Mouse (Mus musculus) layer of hippocampus, postnatal 10 days (tissue): ENCODE results near the gene Tmem132a. TPM values are rescaled to one million over a fixed set of nuclear protein-coding genes. Genes with fewer than 3 reads are reported as not detected.

Experiments
- DNase-seq, 2 experiments: peaks; one replicate each; pipeline ENCODE4 v3.0.0; 2021; ENCODE audit warnings: low spot score in 2 of 2
- long read RNA-seq: library from polyadenylated mRNA; stranded (forward); transcript quantifications from one replicate; pipeline ENCODE4 v2.0.0, GENCODE M21; 2023
- total RNA-seq, 2 experiments: library from RNA; stranded (reverse); gene quantifications; 2 replicates each; pipeline ENCODE4 v1.2.3; 2021

The Tmem132a gene
- total RNA-seq = 100 to 1,000 TPM; 250 to 259 TPM
- long read RNA-seq, transcript Tmem132a-201 (11 exons, 3,657 nt) = major isoform, 49 of 413 reads
- long read RNA-seq, partial matches to known transcripts = 133 of 413 reads
- long read RNA-seq, other reads (novel, unspliced or antisense) = 230 of 413 reads

GRCm38 (mm10) chr19:10869886-10870527 lies at the start of gene Tmem132a:
Gene Tmem132a (minus strand): TSS chr19:10869940.
- DNase-seq = no peak

GRCm38 (mm10) chr19:10918321-10918991 lies 48.7 kb upstream of the Tmem132a start:
- no peak for DNase-seq

- DNase-seq = no peak
These were observed 46.8 kb upstream of the Tmem132a start for GRCm38 (mm10) chr19:10916506-10916905.

- DNase-seq = no peak
These were observed 45.1 kb upstream of the Tmem132a start for GRCm38 (mm10) chr19:10914870-10915269.

- DNase-seq = no peak
These were observed 44.6 kb upstream of the Tmem132a start for GRCm38 (mm10) chr19:10914291-10914690.

GRCm38 (mm10) chr19:10909087-10909721 lies 39.5 kb upstream of the Tmem132a start:
- DNase-seq = no peak

- peak; percentile 62 to 69 for DNase-seq
These were observed 38.2 kb upstream of the Tmem132a start for GRCm38 (mm10) chr19:10907891-10908290.

GRCm38 (mm10) chr19:10905728-10906000 lies 35.9 kb upstream of the Tmem132a start:
- no peak for DNase-seq

- peak; percentile 32 to 61 for DNase-seq
These were observed 35.4 kb upstream of the Tmem132a start for GRCm38 (mm10) chr19:10904927-10905727.

- no peak for DNase-seq
These were observed 34.8 kb upstream of the Tmem132a start for GRCm38 (mm10) chr19:10904512-10904911.

GRCm38 (mm10) chr19:10901046-10901445 lies 31.3 kb upstream of the Tmem132a start:
- DNase-seq = no peak

- no peak for DNase-seq
These were observed 30.6 kb upstream of the Tmem132a start for GRCm38 (mm10) chr19:10900315-10900714.

GRCm38 (mm10) chr19:10897491-10897890 lies 27.8 kb upstream of the Tmem132a start:
- no peak for DNase-seq

- no peak for DNase-seq
These were observed 27.1 kb upstream of the Tmem132a start for GRCm38 (mm10) chr19:10896849-10897248.

GRCm38 (mm10) chr19:10895708-10896107 lies 26.0 kb upstream of the Tmem132a start:
- DNase-seq = no peak

GRCm38 (mm10) chr19:10895016-10895528 lies 25.3 kb upstream of the Tmem132a start, which contains the start of gene Prpf19:
Gene Prpf19 (plus strand): TSS chr19:10895231.
- peak; percentile 99 to 100 for DNase-seq

- no peak for DNase-seq
These were observed 22.5 kb upstream of the Tmem132a start for GRCm38 (mm10) chr19:10892201-10892600.

- DNase-seq = peak; percentile 90 to 95
These were observed 11.8 kb upstream of the Tmem132a start, which contains the start of gene Tmem109 for GRCm38 (mm10) chr19:10881426-10882154. Gene Tmem109 (minus strand): TSS chr19:10882001.

- no peak for DNase-seq
These were observed 11.3 kb upstream of the Tmem132a start for GRCm38 (mm10) chr19:10880975-10881425.
